Mouse (Mus musculus) midbrain, embryonic 11.5 days (tissue): ENCODE measurements around the gene Tbc1d16. TPM values are rescaled to one million over a fixed set of nuclear protein-coding genes. Genes with fewer than 3 reads are reported as not detected.

Source experiments
- ATAC-seq: fragments of 200-750 bp; cut with Nextera tagmentation; 2 replicates; pipeline ENCODE4 v1.8.0; 2017; ENCODE audit warnings: moderate TSS enrichment, moderate library complexity; ENCODE audit not compliant: low FRiP score
- DNase-seq: peaks from one replicate; pipeline ENCODE4 v3.0.0; 2015; ENCODE audit warnings: low spot score; ENCODE audit errors: missing footprints
- H3K27ac ChIP-seq: fragments of 300-500 bp; sonication (generic); 2 replicates; pipeline ENCODE4 v1.5.1; 2014; ENCODE audit warnings: low read depth, low read length
- H3K27me3 ChIP-seq: fragments of 300-500 bp; sonication (generic); 2 replicates; pipeline ENCODE4 v1.6.1; 2014; ENCODE audit warnings: mild to moderate bottlenecking, low read length, moderate library complexity, mixed read lengths; ENCODE audit not compliant: control insufficient read depth, insufficient read depth
- H3K36me3 ChIP-seq: fragments of 300-500 bp; sonication (generic); 2 replicates; pipeline ENCODE4 v1.6.1; 2014; ENCODE audit warnings: mild to moderate bottlenecking, low read length, moderate library complexity, mixed read lengths; ENCODE audit not compliant: control insufficient read depth, insufficient read depth
- H3K4me1 ChIP-seq: fragments of 300-500 bp; sonication (generic); 2 replicates; pipeline ENCODE4 v1.6.1; 2014; ENCODE audit warnings: low read length; ENCODE audit not compliant: control insufficient read depth, insufficient read depth
- H3K4me2 ChIP-seq: fragments of 300-500 bp; sonication (generic); 2 replicates; pipeline ENCODE4 v1.6.1; 2014; ENCODE audit warnings: mild to moderate bottlenecking, moderate library complexity
- H3K4me3 ChIP-seq: fragments of 300-500 bp; sonication (generic); 2 replicates; pipeline ENCODE4 v1.5.1; 2014; ENCODE audit warnings: low read depth, low read length
- H3K9ac ChIP-seq: fragments of 300-500 bp; sonication (generic); 2 replicates; pipeline ENCODE4 v1.6.1; 2014; ENCODE audit warnings: low read length
- H3K9me3 ChIP-seq: fragments of 300-500 bp; sonication (generic); 2 replicates; pipeline ENCODE4 v1.6.1; 2016; ENCODE audit warnings: low read length; ENCODE audit not compliant: control insufficient read depth
- WGBS: fragments of 180-500 bp; shearing (Covaris S2); extraction: QIAGEN DNeasy Blood & Tissue Kit; methylation state at CpG from one replicate; pipeline ENCODE4 v1.1.7; 2014; 5-methylcytosine and 5-hydroxymethylcytosine counted together
- polyA plus RNA-seq: library from polyadenylated mRNA; unstranded; fragments of >200 nt; fragmentation: Nextera tagmentation; extraction: Ambion mirVana; gene quantifications from 2 replicates; pipeline ENCODE4 v1.2.1, GENCODE M21; 2014

Gene Tbc1d16
- polyA plus RNA-seq, 1 experiment from 2014 or later, result 15.2 TPM

DNA sequence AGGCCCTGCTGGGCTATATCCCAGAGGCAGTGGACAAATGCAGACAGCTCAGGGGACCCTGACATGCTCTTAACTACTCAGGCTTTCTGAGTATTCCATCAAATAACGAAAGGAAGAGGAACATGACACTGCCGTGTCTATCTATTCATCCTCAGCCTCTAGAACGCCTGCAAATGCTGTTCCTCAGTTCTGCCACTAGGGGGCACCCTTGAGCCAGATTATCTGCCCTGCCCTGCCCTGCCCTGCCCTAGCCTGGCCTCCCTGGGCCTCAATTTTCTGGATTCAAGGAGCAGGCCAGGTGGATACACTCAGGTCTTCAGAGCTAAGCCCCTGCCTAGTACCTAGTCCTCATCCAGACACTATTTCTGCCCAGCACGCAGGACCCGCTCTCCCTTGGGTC is 24.9 kb downstream of the Tbc1d16 start:
- no peak overlapping the region for H3K9ac ChIP-seq
- H3K27me3 ChIP-seq, result no peaks in the 10 kb centered on the region
- ATAC-seq, result peak; percentile 55; the same call in 1 of the 2 replicates
- H3K9me3 ChIP-seq, result no peaks in the 10 kb centered on the region
- H3K4me2 ChIP-seq, result no peak overlapping the region
- H3K4me1 ChIP-seq, result no peaks in the 10 kb centered on the region
- no peak overlapping the region for H3K4me3 ChIP-seq
- peak; percentile 88 for DNase-seq
- no peak overlapping the region for H3K27ac ChIP-seq
- peaks cover 13% of the 10 kb centered on the region for H3K36me3 ChIP-seq
- WGBS, result 46% methylated on average over 5 of the region's 5 CpGs

DNA sequence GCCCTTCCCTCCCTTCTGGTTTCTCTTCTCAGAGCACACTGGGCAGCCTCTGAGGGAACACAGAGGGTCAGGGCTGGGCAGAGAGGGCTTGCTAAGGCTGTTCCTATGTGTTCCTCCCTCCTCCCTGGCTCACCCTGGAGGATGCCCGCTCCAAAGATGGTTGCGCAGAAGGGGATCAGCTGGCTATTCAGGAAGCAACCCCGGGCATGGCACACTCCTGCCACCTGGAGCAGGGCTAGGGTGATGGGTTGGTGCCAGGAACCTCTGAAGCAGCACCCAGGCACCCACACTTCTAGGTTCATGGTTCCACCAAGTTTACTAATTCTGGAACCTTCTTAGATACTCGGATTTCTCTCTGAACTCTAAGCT is 29.1 kb downstream of the Tbc1d16 start:
- no peaks in the 10 kb centered on the region for H3K36me3 ChIP-seq
- ATAC-seq, result no peak

GRCm38 (mm10) chr11:119198564-119199232 is 29.6 kb downstream of the Tbc1d16 start:
- H3K4me1 ChIP-seq, result no peaks in the 10 kb centered on the region
- H3K4me3 ChIP-seq, result no peak overlapping the region
- no peak for DNase-seq
- H3K9me3 ChIP-seq, result no peaks in the 10 kb centered on the region
- no peak overlapping the region for H3K9ac ChIP-seq
- ATAC-seq, result no peak
- no peak overlapping the region for H3K4me2 ChIP-seq
- no peak overlapping the region for H3K27ac ChIP-seq
- 61% methylated on average over 26 of the region's 26 CpGs for WGBS
- no peaks in the 10 kb centered on the region for H3K27me3 ChIP-seq
- H3K36me3 ChIP-seq, result no peaks in the 10 kb centered on the region

More for the DNA sequence above, 29.1 kb downstream of the Tbc1d16 start:
- Histone ChIP-seq H3K9me3 (no peaks in the 10 kb centered on the region), H3K4me3 (no peak overlapping the region), H3K4me2 (no peak overlapping the region), H3K27me3 (no peaks in the 10 kb centered on the region), H3K9ac (no peak overlapping the region), H3K27ac (no peak overlapping the region), H3K4me1 (no peaks in the 10 kb centered on the region)
- WGBS, result 89% methylated on average over 4 of the region's 4 CpGs
- DNase-seq, result no peak

DNA sequence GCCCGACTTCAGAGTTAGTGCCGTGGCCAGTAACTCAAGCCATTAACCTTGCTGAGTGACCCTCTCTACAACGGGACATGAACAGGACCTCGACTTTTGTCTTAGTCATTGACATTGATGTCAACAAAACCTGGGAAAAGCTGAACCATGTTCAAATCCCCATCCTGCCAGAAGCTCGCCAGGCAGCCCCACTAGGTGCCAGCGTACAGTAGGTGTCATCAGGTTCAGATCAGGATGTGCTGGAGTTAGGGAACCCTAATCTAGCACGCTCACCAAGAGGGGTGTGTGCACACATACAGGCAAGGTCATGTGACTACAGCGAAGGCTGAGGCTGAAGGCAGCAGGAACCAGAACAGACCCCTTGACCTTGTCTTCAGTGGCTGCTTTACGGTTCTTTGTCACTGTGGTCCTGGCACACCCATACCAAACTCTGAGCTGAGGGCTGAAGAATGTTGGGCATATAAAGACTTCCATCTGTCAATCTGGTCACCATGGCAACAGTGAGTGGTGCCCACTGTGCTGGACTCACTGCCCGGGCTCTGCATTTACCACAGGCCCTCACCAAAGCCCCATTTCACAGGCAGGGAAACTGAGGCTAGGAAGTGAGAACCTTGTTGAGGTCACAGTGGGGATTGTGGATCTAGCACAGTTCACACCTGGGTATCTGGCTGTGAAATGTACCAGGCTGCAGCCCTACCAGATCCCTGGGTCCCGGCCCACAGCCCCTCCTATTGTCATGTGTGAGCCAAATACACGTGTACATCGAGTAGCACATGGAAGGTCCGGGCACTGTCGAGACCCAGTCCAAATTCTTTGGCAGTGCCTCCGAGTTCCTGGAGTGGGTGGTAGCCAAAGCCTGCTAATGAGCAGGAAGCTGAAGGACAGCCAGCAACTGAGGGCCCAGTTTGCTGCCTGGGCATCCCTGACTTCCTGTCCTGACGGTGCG is 30.4 kb downstream of the Tbc1d16 start:
- no peak for ATAC-seq
- no peak overlapping the region for H3K9ac ChIP-seq
- DNase-seq, result no peak

DNA sequence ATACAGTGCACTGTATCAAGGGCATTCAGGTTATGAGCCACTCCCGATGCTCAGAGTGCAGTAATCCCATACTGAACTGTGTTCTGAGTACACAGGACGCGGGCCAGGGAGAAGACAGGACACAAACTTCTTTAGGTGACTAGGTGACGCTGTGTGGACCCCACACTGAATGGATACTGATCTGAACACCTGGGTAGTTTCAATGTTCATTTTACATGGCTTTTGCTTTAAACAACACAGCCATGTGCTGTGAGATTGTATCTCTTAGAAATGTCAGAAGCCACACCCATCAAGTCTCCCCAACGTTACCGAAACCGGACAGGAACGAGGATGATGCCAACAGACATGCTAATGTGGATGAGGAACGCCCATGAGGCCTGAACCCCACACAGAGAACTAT is 35.7 kb downstream of the Tbc1d16 start:
- Histone ChIP-seq H3K4me1 (peaks cover 6% of the 10 kb centered on the region), H3K36me3 (no peaks in the 10 kb centered on the region), H3K9me3 (no peaks in the 10 kb centered on the region), H3K4me2 (no peak overlapping the region), H3K4me3 (no peak overlapping the region), H3K27ac (no peak overlapping the region), H3K27me3 (no peaks in the 10 kb centered on the region), H3K9ac (no peak overlapping the region)
- no peak for DNase-seq
- 90% methylated on average over 9 of the region's 9 CpGs for WGBS
- ATAC-seq, result no peak

More for the DNA sequence above, 30.4 kb downstream of the Tbc1d16 start:
- Histone ChIP-seq H3K4me1 (no peaks in the 10 kb centered on the region), H3K27me3 (no peaks in the 10 kb centered on the region), H3K27ac (no peak overlapping the region), H3K9me3 (no peaks in the 10 kb centered on the region), H3K4me2 (no peak overlapping the region), H3K36me3 (no peaks in the 10 kb centered on the region), H3K4me3 (no peak overlapping the region)
- 87% methylated on average over 18 of the region's 18 CpGs for WGBS

DNA sequence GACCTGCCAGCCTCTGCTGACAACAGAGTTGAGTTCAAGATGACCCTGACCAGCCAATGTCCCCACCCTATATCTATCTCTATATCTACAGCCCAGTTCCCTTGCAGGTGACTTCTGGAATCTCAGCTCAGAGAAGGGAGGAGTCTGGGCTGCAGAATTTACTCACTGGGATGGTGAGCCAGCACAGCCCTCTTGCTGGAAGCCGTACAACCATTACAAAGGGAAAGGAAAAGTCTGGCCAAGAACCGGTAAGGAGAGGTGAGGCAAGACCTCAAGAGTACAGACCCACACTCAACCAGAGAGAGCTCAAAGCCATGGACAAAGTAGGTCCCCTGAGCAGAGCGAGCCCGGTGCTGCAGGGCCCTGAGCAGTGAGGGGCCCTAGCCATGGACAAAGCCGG is 36.1 kb downstream of the Tbc1d16 start:
- Histone ChIP-seq H3K27ac (no peak overlapping the region), H3K9me3 (no peaks in the 10 kb centered on the region), H3K4me3 (no peak overlapping the region), H3K36me3 (no peaks in the 10 kb centered on the region), H3K27me3 (no peaks in the 10 kb centered on the region), H3K9ac (no peak overlapping the region), H3K4me1 (peaks cover 9% of the 10 kb centered on the region), H3K4me2 (no peak overlapping the region)
- WGBS, result 93% methylated on average over 5 of the region's 5 CpGs
- DNase-seq (no peak), ATAC-seq (no peak)

- Histone ChIP-seq H3K9ac (no peak overlapping the region), H3K27ac (no peak overlapping the region), H3K4me2 (no peak overlapping the region), H3K9me3 (no peaks in the 10 kb centered on the region), H3K27me3 (no peaks in the 10 kb centered on the region), H3K36me3 (no peaks in the 10 kb centered on the region), H3K4me3 (no peak overlapping the region), H3K4me1 (peaks cover 11% of the 10 kb centered on the region)
- ATAC-seq, result no peak
- 86% methylated on average over 9 of the region's 9 CpGs for WGBS
- no peak for DNase-seq
Measured at GRCm38 (mm10) chr11:119191606-119192081, 36.7 kb downstream of the Tbc1d16 start.

GRCm38 (mm10) chr11:119190498-119190897 is 37.8 kb downstream of the Tbc1d16 start:
- Histone ChIP-seq H3K9me3 (no peaks in the 10 kb centered on the region), H3K27ac (no peak overlapping the region; the same call in 1 of the 2 replicates), H3K4me2 (no peak overlapping the region)

DNA sequence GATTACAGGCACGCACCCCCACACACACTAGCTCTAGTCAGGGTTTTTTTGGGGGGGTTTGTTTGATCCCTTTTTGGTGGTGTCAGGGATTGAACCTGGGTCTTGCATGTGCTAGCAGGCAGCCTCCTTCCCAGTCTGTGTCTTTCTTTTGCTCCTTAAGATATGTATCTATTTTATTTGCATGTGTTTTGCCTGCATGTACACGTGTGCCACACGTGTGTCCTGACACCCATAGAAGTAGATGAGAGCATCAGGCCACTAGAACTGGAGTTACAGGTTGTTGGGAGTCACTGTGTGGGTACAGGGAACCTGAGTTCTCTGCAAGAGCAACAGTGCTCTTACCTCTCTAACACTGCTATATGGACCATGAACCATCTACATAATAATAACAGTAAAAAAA is 39.0 kb downstream of the Tbc1d16 start:
- Histone ChIP-seq H3K4me3 (no peak overlapping the region), H3K36me3 (no peaks in the 10 kb centered on the region), H3K4me2 (no peak overlapping the region), H3K9ac (no peak overlapping the region), H3K9me3 (no peaks in the 10 kb centered on the region), H3K27me3 (no peaks in the 10 kb centered on the region), H3K27ac (no peak overlapping the region), H3K4me1 (peaks cover 11% of the 10 kb centered on the region)
- DNase-seq, result no peak
- WGBS, result 84% methylated on average over 3 of the region's 3 CpGs
- ATAC-seq, result no peak

More at GRCm38 (mm10) chr11:119190498-119190897, 37.8 kb downstream of the Tbc1d16 start:
- Histone ChIP-seq H3K4me1 (peaks cover 11% of the 10 kb centered on the region), H3K4me3 (no peak overlapping the region), H3K27me3 (no peaks in the 10 kb centered on the region), H3K9ac (peak overlapping the region; percentile 34; the same call in 1 of the 2 replicates), H3K36me3 (no peaks in the 10 kb centered on the region)
- peak; percentile 57 for ATAC-seq
- WGBS, result 35% methylated on average over 11 of the region's 11 CpGs
- DNase-seq, result no peak
